ENCODE assay signal across 23 mouse cellular contexts in the genomic region with DNA sequence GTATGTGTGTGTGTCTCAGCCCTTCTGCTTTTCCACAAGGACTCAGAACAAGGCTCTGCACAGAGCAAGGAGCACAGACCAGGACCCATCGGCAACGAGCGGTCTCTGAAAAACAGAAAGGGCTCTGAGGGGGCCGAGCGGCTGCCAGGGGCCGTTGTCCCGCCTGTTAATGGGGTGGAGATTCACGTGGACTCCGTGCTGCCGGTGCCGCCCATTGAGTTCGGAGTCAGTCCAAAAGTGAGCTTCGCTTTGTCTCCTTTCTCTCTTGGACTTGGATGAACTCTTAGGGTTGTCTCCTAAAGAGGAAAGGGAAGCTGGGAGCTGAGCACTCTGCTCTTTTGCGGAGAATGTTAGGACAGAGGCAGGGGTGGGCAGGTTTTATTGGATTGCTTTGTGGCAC. TPM values are rescaled to one million over a fixed set of nuclear protein-coding genes. Genes with fewer than 3 reads are reported as not detected.
DNase-seq lines count a peak whose midpoint lies in the region; ATAC-seq and TF ChIP-seq lines count a peak whose summit lies in the region.
"Had no signal": no experiment of that assay in that cellular context is flagged by ENCODE, and none has a peak within 500 bp of the region (broad histone marks: within the 10 kb centered on the region; RNA-seq: fewer than 3 reads in every experiment).

No protein-coding gene starts in this region.

- no peak overlapping the region for H3K4me3 ChIP-seq in gastrocnemius, adult 2 months
- H3K4me3 ChIP-seq in kidney, embryonic 16.5 days (ENCODE audit: low read length): no peak overlapping the region
- H3K4me3 ChIP-seq in layer of hippocampus, adult 2 months: no peak overlapping the region
- H3K4me3 ChIP-seq: forebrain, embryonic 10.5 days; forebrain, embryonic 13.5 days; heart, embryonic 12.5 days; heart, embryonic 15.5 days; hindbrain, embryonic 10.5 days had no signal

- H3K9me3 ChIP-seq in kidney, embryonic 16.5 days (ENCODE audit: low read length): no peaks in the 10 kb centered on the region
- H3K9me3 ChIP-seq: forebrain, embryonic 10.5 days; forebrain, embryonic 13.5 days; heart, embryonic 12.5 days; heart, embryonic 15.5 days; hindbrain, embryonic 10.5 days had no signal

- H3K9ac ChIP-seq in kidney, embryonic 16.5 days (replicated peaks; ENCODE audit: low read length): no peak overlapping the region
- H3K9ac ChIP-seq: forebrain, embryonic 13.5 days; heart, embryonic 12.5 days; heart, embryonic 15.5 days; hindbrain, embryonic 14.5 days had no signal

- 94% methylated on average over 14 of the region's 14 CpGs for WGBS in kidney, embryonic 16.5 days

- no peak for ATAC-seq in kidney, embryonic 16.5 days (ENCODE audit: low FRiP score, low TSS enrichment)
- ATAC-seq: activated CD4-positive, CD25-positive, alpha-beta regulatory T cell, adult 4 months; CD4-positive, CD25-positive, alpha-beta regulatory T cell, adult 4 months; forebrain, embryonic 13.5 days; forebrain, embryonic 16.5 days; hindbrain, postnatal 0 days; inflammation-experienced regulatory T-cells, adult 6 months had no signal

- intact Hi-C loops in gastrocnemius, adult 2 months (cut with DNase I): no loop called here

- no peak for TF ChIP-seq CTCF in gastrocnemius, adult 2 months (IDR thresholded peaks at IDR 0.05)
- no peak for TF ChIP-seq CTCF in layer of hippocampus, adult 2 months (conservative IDR thresholded peaks at IDR 0.05)

- H3K4me2 ChIP-seq in kidney, embryonic 16.5 days (replicated peaks; ENCODE audit: low read depth, low read length): no peak overlapping the region
- H3K4me2 ChIP-seq: forebrain, embryonic 13.5 days; heart, embryonic 12.5 days; heart, embryonic 15.5 days; hindbrain, embryonic 14.5 days had no signal

- H3K27ac ChIP-seq in gastrocnemius, adult 2 months: peak overlapping the region; percentile 81
- no peak overlapping the region for H3K27ac ChIP-seq in kidney, embryonic 16.5 days (ENCODE audit: low read length)
- peak overlapping the region; percentile 55; the same call in 1 of the 2 replicates for H3K27ac ChIP-seq in layer of hippocampus, adult 2 months
- H3K27ac ChIP-seq: forebrain, embryonic 10.5 days; forebrain, embryonic 13.5 days; heart, embryonic 15.5 days; hindbrain, embryonic 10.5 days; hindbrain, embryonic 14.5 days; hindbrain, postnatal 0 days had no signal

- peaks cover 99% of the 10 kb centered on the region for H3K36me3 ChIP-seq in kidney, embryonic 16.5 days (ENCODE audit: insufficient read depth, low read length)

- no peaks in the 10 kb centered on the region for H3K4me1 ChIP-seq in kidney, embryonic 16.5 days (ENCODE audit: insufficient read depth, low read length)
- H3K4me1 ChIP-seq: forebrain, embryonic 10.5 days; forebrain, embryonic 13.5 days; heart, embryonic 12.5 days; heart, embryonic 15.5 days; hindbrain, embryonic 10.5 days had no signal

- no peaks in the 10 kb centered on the region for H3K27me3 ChIP-seq in kidney, embryonic 16.5 days (ENCODE audit: insufficient read depth, low read length)
- H3K27me3 ChIP-seq: forebrain, embryonic 13.5 days; heart, embryonic 12.5 days; heart, embryonic 15.5 days had no signal

- DNase-seq in gastrocnemius, adult 2 months: peak; percentile 15
- no peak for DNase-seq in gastrocnemius, adult 8-10 months (ENCODE audit: low spot score in 2 of 2)
- DNase-seq in kidney, adult 8-10 months: peak; percentile 50 to 61
- DNase-seq in layer of hippocampus, adult 2 months (ENCODE audit: low spot score in 2 of 2): no peak
- DNase-seq in layer of hippocampus, adult 18-20 months (ENCODE audit: low spot score in 2 of 2): no peak
- DNase-seq: adrenal gland, adult 8-10 months; adrenal gland, postnatal 25 days; cerebellum, adult 18-20 months; cerebellum, postnatal 14 days; heart, postnatal 10 days; heart, postnatal 36 days had no signal

RNA-seq across cellular contexts. Expression of gene Pomt1, which starts 16.9 kb away (rescaled TPM):
- 10 to 100 TPM; 11.5 TPM for total RNA-seq in gastrocnemius, adult 2 months (2021)
- 10 to 100 TPM in 3 of 4 experiments, 1 to 10 TPM in 1; 10.0 to 12.5 (median 11.9) TPM for total RNA-seq in gastrocnemius, adult 8-10 months (2022)
- polyA plus RNA-seq in kidney, embryonic 16.5 days (2015; fragmentation: Nextera tagmentation; extraction: Ambion mirVana): 31.6 and 32.9 TPM in 2 replicates
- 10 to 100 TPM; 23.4 to 24.1 TPM for total RNA-seq in layer of hippocampus, adult 2 months (2021)
- total RNA-seq in layer of hippocampus, adult 18-20 months (2021): 10 to 100 TPM; 23.3 to 24.4 TPM

RNA-seq across cellular contexts. Expression of gene Uck1, which starts 40.5 kb away (rescaled TPM):
- total RNA-seq in gastrocnemius, adult 2 months (2021): 10 to 100 TPM in 1 of 2 experiments, 1 to 10 TPM in 1; 9.8 to 12.9 TPM
- total RNA-seq in gastrocnemius, adult 8-10 months (2022): 10 to 100 TPM; 10.1 to 10.9 (median 10.7) TPM
- polyA plus RNA-seq in kidney, embryonic 16.5 days (2015; fragmentation: Nextera tagmentation; extraction: Ambion mirVana): 88.5 and 92.0 TPM in 2 replicates
- total RNA-seq in layer of hippocampus, adult 2 months (2021): 10 to 100 TPM; 55.3 to 57.8 TPM
- total RNA-seq in layer of hippocampus, adult 18-20 months (2021): 10 to 100 TPM; 52.3 to 58.5 TPM

Comparison
In these comparisons a context has a peak if more than half of its experiments do, and no peak if none do; other contexts are left out.
1. DNase-seq: peak in gastrocnemius, adult 2 months (single experiment) and kidney, adult 8-10 months (2 of 2); none in gastrocnemius, adult 8-10 months (0 of 2), layer of hippocampus, adult 2 months (0 of 2) and layer of hippocampus, adult 18-20 months (0 of 2).